ENCODE assay signal across 8 mouse cellular contexts in the genomic region with DNA sequence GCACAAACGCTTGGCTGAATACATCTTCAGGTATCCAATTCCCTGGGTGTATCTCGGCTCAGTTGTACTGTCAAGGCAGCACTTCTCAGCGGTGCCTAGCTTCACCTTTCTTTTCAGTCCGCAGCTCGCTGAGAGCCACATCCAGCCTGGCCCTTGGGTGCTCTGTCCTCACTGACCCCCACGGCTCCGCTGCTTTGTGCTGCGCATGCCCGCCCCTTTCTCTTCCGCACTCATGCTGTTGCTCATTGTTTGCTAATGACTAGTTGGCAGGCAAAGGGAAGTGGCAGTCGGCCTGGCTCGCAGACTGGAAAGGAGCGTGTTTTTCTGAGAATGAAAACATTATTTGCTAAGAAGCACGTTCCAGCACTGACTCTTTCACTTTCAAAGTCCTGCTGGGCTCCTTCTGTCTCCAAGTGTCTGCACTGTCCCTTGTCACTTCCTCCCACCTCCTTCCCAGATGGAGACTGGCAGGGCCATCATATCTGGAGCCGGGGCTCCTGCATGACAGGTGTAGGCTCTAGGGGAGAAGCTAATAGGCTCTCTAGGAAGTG.
DNase-seq lines count a peak whose midpoint lies in the region.

No protein-coding gene starts in this region.

- intact Hi-C loops in gastrocnemius, postnatal 14 days (cut with DNase I; ENCODE audit: low total_unique reads): no loop called here

- DNase-seq in adrenal gland, adult 8-10 months: peak; percentile 10
- peak; percentile 69 to 85 for DNase-seq in cerebellum, postnatal 14 days
- DNase-seq in gastrocnemius, postnatal 14 days: peak; percentile 14
- DNase-seq in induced T-regulatory cell, adult 2 months (ENCODE audit: low read depth): peak; percentile 4
- peak; percentile 17 to 21 for DNase-seq in left cerebral cortex, adult 8-10 months (ENCODE audit: low spot score in 2 of 2)
- DNase-seq in lung, postnatal 36 days: peak; percentile 70
- DNase-seq in retina, embryonic 14.5 days (ENCODE audit: low spot score): peak; percentile 66
- DNase-seq in c-Kit-positive CD71-positive TER-119-positive erythroid progenitor cells, embryonic 14.5 days (ENCODE audit: low spot score): no peak
